Mouse (Mus musculus) small intestine, adult 2 months (tissue): ENCODE data around the gene Ddx27.

Source experiments
- CTCF ChIP-seq: fragments of 200-500 bp; IDR thresholded peaks from 2 replicates; pipeline ENCODE4 v1.5.1; 2012; ENCODE audit warnings: low read depth, mild to moderate bottlenecking, control low read depth, inconsistent platforms, low read length, moderate library complexity, mixed read lengths; ENCODE audit not compliant: insufficient replicate concordance, insufficient read length; ENCODE audit errors: extremely low read depth
- POLR2A ChIP-seq: fragments of 200-500 bp; IDR thresholded peaks from 2 replicates; pipeline ENCODE4 v1.6.1; 2012; ENCODE audit warnings: low read depth, mild to moderate bottlenecking, control low read depth, inconsistent platforms, low read length, moderate library complexity

DNA sequence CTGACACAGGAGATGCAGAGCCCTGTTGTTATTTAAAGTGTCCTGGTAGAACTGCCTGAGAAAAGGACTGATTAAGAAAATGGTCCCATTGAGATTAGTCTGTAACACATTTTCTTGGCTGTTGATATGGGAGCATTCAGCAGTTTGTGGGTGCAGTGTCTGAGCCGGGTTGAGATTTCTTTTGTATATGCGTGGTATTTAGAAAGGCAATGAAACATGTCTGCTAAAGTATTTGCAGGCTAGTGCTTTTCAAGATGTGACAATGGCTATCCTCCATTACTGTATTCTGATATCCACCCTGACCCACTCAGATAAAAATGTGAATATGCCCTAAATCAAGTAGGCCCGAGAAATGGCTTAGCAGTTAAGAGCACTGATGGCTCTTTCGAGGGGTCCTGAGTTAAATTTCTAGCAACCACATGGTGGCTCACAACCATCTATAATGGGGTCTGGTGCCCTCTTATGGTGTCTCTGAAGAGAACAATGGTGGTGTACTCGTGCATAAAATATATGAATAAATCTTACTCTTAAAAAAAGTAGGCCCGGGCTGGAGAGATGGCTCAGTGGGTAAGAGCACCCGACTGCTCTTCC, 49.0 kb downstream of the Ddx27 start:
- no peak for TF ChIP-seq POLR2A
- no peak for TF ChIP-seq CTCF
